Mouse (Mus musculus) lung, embryonic 16.5 days (tissue): Measurements from ENCODE around the gene Rcan2. TPM values are rescaled to one million over a fixed set of nuclear protein-coding genes. Genes with fewer than 3 reads are reported as not detected.

Experiments used
- ATAC-seq: fragments of 200-750 bp; cut with Nextera tagmentation; 2 replicates; pipeline ENCODE4 v1.8.0; 2017; ENCODE audit warnings: low read depth, mild to moderate bottlenecking, moderate library complexity
- H3K27ac ChIP-seq: fragments of 300-500 bp; sonication (generic); 2 replicates; pipeline ENCODE4 v1.5.1; 2014; ENCODE audit warnings: mild to moderate bottlenecking, control low read depth, low read length
- H3K27me3 ChIP-seq: fragments of 300-500 bp; sonication (generic); 2 replicates; pipeline ENCODE4 v1.6.1; 2014; ENCODE audit warnings: low read depth, low read length, mixed read lengths; ENCODE audit not compliant: control insufficient read depth, insufficient read depth
- H3K36me3 ChIP-seq: fragments of 300-500 bp; sonication (generic); 2 replicates; pipeline ENCODE4 v1.6.1; 2014; ENCODE audit warnings: low read length; ENCODE audit not compliant: control insufficient read depth, insufficient read depth
- H3K4me1 ChIP-seq: fragments of 300-500 bp; sonication (generic); replicated peaks from 2 replicates; pipeline ENCODE4 v1.6.1; 2014; ENCODE audit warnings: low read length, mixed read lengths; ENCODE audit not compliant: control insufficient read depth, insufficient read depth
- H3K4me2 ChIP-seq: fragments of 300-500 bp; sonication (generic); 2 replicates; pipeline ENCODE4 v1.6.1; 2014; ENCODE audit warnings: low read depth, low read length, control low read depth
- H3K4me3 ChIP-seq: fragments of 300-500 bp; sonication (generic); 2 replicates; pipeline ENCODE4 v1.5.1; 2014; ENCODE audit warnings: mild to moderate bottlenecking, low read length, control low read depth
- H3K9ac ChIP-seq: fragments of 300-500 bp; sonication (generic); 2 replicates; pipeline ENCODE4 v1.6.1; 2014; ENCODE audit warnings: low read length, control low read depth
- H3K9me3 ChIP-seq: fragments of 300-500 bp; sonication (generic); 2 replicates; pipeline ENCODE4 v1.6.1; 2016; ENCODE audit warnings: low read length; ENCODE audit not compliant: control insufficient read depth
- WGBS: fragments of 180-500 bp; shearing (Covaris S2); extraction: QIAGEN DNeasy Blood & Tissue Kit; methylation state at CpG from one replicate; pipeline ENCODE4 v1.1.7; 2014; 5-methylcytosine and 5-hydroxymethylcytosine counted together
- polyA plus RNA-seq: library from polyadenylated mRNA; unstranded; fragments of >200 nt; fragmentation: Nextera tagmentation; extraction: Ambion mirVana; gene quantifications from 2 replicates; pipeline ENCODE4 v1.2.1, GENCODE M21; 2015

Rcan2 gene
- polyA plus RNA-seq, 1 experiment from 2014 or later, result 5.3 TPM

GRCm38 (mm10) chr17:44077843-44078160 lies 276.7 kb downstream of the Rcan2 start:
- Histone ChIP-seq H3K4me1 (no peaks in the 10 kb centered on the region), H3K27ac (no peak overlapping the region), H3K36me3 (no peaks in the 10 kb centered on the region), H3K4me3 (no peak overlapping the region), H3K9me3 (no peaks in the 10 kb centered on the region), H3K9ac (no peak overlapping the region), H3K27me3 (no peaks in the 10 kb centered on the region), H3K4me2 (no peak overlapping the region)
- no peak for ATAC-seq
- 68% methylated on average over 2 of the region's 2 CpGs for WGBS

- no peaks in the 10 kb centered on the region for H3K27me3 ChIP-seq
- H3K36me3 ChIP-seq, result no peaks in the 10 kb centered on the region
- H3K9me3 ChIP-seq, result no peaks in the 10 kb centered on the region
- H3K27ac ChIP-seq, result peak within 1 kb of the TSS; percentile 88
- peak within 1 kb of the TSS; percentile 62 for H3K4me3 ChIP-seq
- peak within 1 kb of the TSS; percentile 75 for H3K9ac ChIP-seq
- WGBS, result under 1% methylated on average over 31 of the region's 31 CpGs
- peak within 1 kb of the TSS; percentile 82 for H3K4me2 ChIP-seq
- no peaks in the 10 kb centered on the region for H3K4me1 ChIP-seq
- peak; percentile 97 for ATAC-seq
Observed at GRCm38 (mm10) chr17:44078631-44079350, 277.6 kb downstream of the Rcan2 start, which contains the start of gene Enpp5. Gene Enpp5, plus strand, starts transcription at chr17:44078813.

GRCm38 (mm10) chr17:44083156-44083555 lies 282.0 kb downstream of the Rcan2 start:
- no peaks in the 10 kb centered on the region for H3K36me3 ChIP-seq
- 86% methylated on average over 4 of the region's 4 CpGs for WGBS
- H3K4me3 ChIP-seq, result no peak overlapping the region
- H3K27ac ChIP-seq, result no peak overlapping the region
- H3K9me3 ChIP-seq, result no peaks in the 10 kb centered on the region
- no peaks in the 10 kb centered on the region for H3K4me1 ChIP-seq
- no peaks in the 10 kb centered on the region for H3K27me3 ChIP-seq
- no peak overlapping the region for H3K4me2 ChIP-seq
- ATAC-seq, result no peak
- no peak overlapping the region for H3K9ac ChIP-seq

GRCm38 (mm10) chr17:44088226-44088625 lies 287.1 kb downstream of the Rcan2 start:
- Histone ChIP-seq H3K36me3 (no peaks in the 10 kb centered on the region), H3K4me2 (no peak overlapping the region), H3K9ac (no peak overlapping the region), H3K27ac (no peak overlapping the region), H3K9me3 (no peaks in the 10 kb centered on the region), H3K27me3 (no peaks in the 10 kb centered on the region), H3K4me1 (no peaks in the 10 kb centered on the region), H3K4me3 (no peak overlapping the region)
- no peak for ATAC-seq
- 92% methylated on average over 3 of the region's 3 CpGs for WGBS

Other genes with a start within 250 kb of the Rcan2 start
- 10.9 and 11.3 TPM in 2 replicates for gene Pla2g7, start 233.3 kb upstream of the Rcan2 start, polyA plus RNA-seq
- not detected in 2 replicates for gene Tdrd6, start 171.1 kb upstream of the Rcan2 start, polyA plus RNA-seq
- 19.0 and 23.9 TPM in 2 replicates for gene Slc25a27, start 134.1 kb upstream of the Rcan2 start, polyA plus RNA-seq
- 45.0 and 48.9 TPM in 2 replicates for gene Cyp39a1, start 133.9 kb upstream of the Rcan2 start, polyA plus RNA-seq